Mouse (Mus musculus): ENCODE results near the gene Unc5a. TPM values are rescaled to one million over a fixed set of nuclear protein-coding genes. Genes with fewer than 3 reads are reported as not detected.

Unc5a gene
- polyA plus RNA-seq, 2 experiments: 2.2 to 3.3 TPM

GRCm38 (mm10) chr13:54945332-54945731 is 3.9 kb upstream of the Unc5a start:
- DNase-seq (ENCODE audit: low spot score) (peak; percentile 58), ATAC-seq (ENCODE audit: low FRiP score, low read depth) (no peak)
- Histone ChIP-seq H3K36me3 (ENCODE audit: control insufficient read depth, insufficient read depth, low read length) (no peaks in the 10 kb centered on the region), H3K4me2 (replicated peaks; ENCODE audit: low read depth, low read length, severe bottlenecking) (no peak overlapping the region), H3K9ac (ENCODE audit: low read depth, low read length, severe bottlenecking) (no peak overlapping the region), H3K4me1 (ENCODE audit: control insufficient read depth, insufficient read depth, low read length) (peaks cover 3% of the 10 kb centered on the region; the same call in 1 of the 2 replicates), H3K9me3 (ENCODE audit: control insufficient read depth, low read length) (no peaks in the 10 kb centered on the region), H3K27ac (replicated peaks; ENCODE audit: low read depth, low read length) (no peak overlapping the region), H3K4me3 (replicated peaks; ENCODE audit: low read length) (no peak overlapping the region), H3K27me3 (ENCODE audit: control insufficient read depth, insufficient read depth, low read length) (peaks cover 51% of the 10 kb centered on the region)
- 6% methylated on average over 4 of the region's 4 CpGs for WGBS
- TF ChIP-seq POLR2A (IDR thresholded peaks at IDR 0.05; ENCODE audit: borderline replicate concordance, extremely low read depth, insufficient read depth, insufficient read length): no peak

- Histone ChIP-seq H3K27me3 (ENCODE audit: control insufficient read depth, insufficient read depth, low read length) (peaks cover 62% of the 10 kb centered on the region), H3K4me3 (replicated peaks; ENCODE audit: low read length) (no peak overlapping the region), H3K36me3 (ENCODE audit: control insufficient read depth, insufficient read depth, low read length) (no peaks in the 10 kb centered on the region), H3K27ac (replicated peaks; ENCODE audit: low read depth, low read length) (no peak overlapping the region), H3K4me2 (replicated peaks; ENCODE audit: low read depth, low read length, severe bottlenecking) (no peak overlapping the region), H3K9ac (ENCODE audit: low read depth, low read length, severe bottlenecking) (no peak overlapping the region), H3K9me3 (ENCODE audit: control insufficient read depth, low read length) (no peaks in the 10 kb centered on the region), H3K4me1 (ENCODE audit: control insufficient read depth, insufficient read depth, low read length) (peaks cover 3% of the 10 kb centered on the region; the same call in 1 of the 2 replicates)
- ATAC-seq (ENCODE audit: low FRiP score, low read depth) (no peak), DNase-seq (ENCODE audit: low spot score) (no peak)
- WGBS: 75% methylated on average over 1 of the region's 1 CpGs
- no peak for TF ChIP-seq POLR2A (IDR thresholded peaks at IDR 0.05; ENCODE audit: borderline replicate concordance, extremely low read depth, insufficient read depth, insufficient read length)
Measured at GRCm38 (mm10) chr13:54946406-54946805, 2.8 kb upstream of the Unc5a start.

- peak overlapping the region; percentile 100 for H3K4me2 ChIP-seq (replicated peaks; ENCODE audit: low read depth, low read length, severe bottlenecking)
- peak; percentile 30 for DNase-seq (ENCODE audit: low spot score)
- ATAC-seq (ENCODE audit: low FRiP score, low read depth): peak; percentile 41; the same call in 1 of the 2 replicates
- H3K27ac ChIP-seq (replicated peaks; ENCODE audit: low read depth, low read length): no peak overlapping the region
- peaks cover 90% of the 10 kb centered on the region for H3K27me3 ChIP-seq (ENCODE audit: control insufficient read depth, insufficient read depth, low read length)
- H3K9me3 ChIP-seq (ENCODE audit: control insufficient read depth, low read length): no peaks in the 10 kb centered on the region
- H3K4me1 ChIP-seq (ENCODE audit: control insufficient read depth, insufficient read depth, low read length): peaks cover 3% of the 10 kb centered on the region; the same call in 1 of the 2 replicates
- peak overlapping the region; percentile 55 for H3K4me3 ChIP-seq (replicated peaks; ENCODE audit: low read length)
- WGBS: 1% methylated on average over 28 of the region's 44 CpGs
- no peak for TF ChIP-seq POLR2A (IDR thresholded peaks at IDR 0.05; ENCODE audit: borderline replicate concordance, extremely low read depth, insufficient read depth, insufficient read length)
- H3K9ac ChIP-seq (ENCODE audit: low read depth, low read length, severe bottlenecking): peak overlapping the region; percentile 48; the same call in 1 of the 2 replicates
- H3K36me3 ChIP-seq (ENCODE audit: control insufficient read depth, insufficient read depth, low read length): no peaks in the 10 kb centered on the region
Measured at GRCm38 (mm10) chr13:54949592-54949991, 381 bp downstream of the Unc5a start.

GRCm38 (mm10) chr13:54950131-54950530 is 920 bp downstream of the Unc5a start:
- Histone ChIP-seq H3K36me3 (ENCODE audit: control insufficient read depth, insufficient read depth, low read length) (no peaks in the 10 kb centered on the region), H3K27me3 (ENCODE audit: control insufficient read depth, insufficient read depth, low read length) (peaks cover 90% of the 10 kb centered on the region), H3K4me2 (replicated peaks; ENCODE audit: low read depth, low read length, severe bottlenecking) (peak overlapping the region; percentile 100), H3K9ac (ENCODE audit: low read depth, low read length, severe bottlenecking) (no peak overlapping the region), H3K27ac (replicated peaks; ENCODE audit: low read depth, low read length) (no peak overlapping the region), H3K9me3 (ENCODE audit: control insufficient read depth, low read length) (no peaks in the 10 kb centered on the region), H3K4me1 (ENCODE audit: control insufficient read depth, insufficient read depth, low read length) (peaks cover 3% of the 10 kb centered on the region; the same call in 1 of the 2 replicates), H3K4me3 (replicated peaks; ENCODE audit: low read length) (peak overlapping the region; percentile 55)
- no peak for TF ChIP-seq POLR2A (IDR thresholded peaks at IDR 0.05; ENCODE audit: borderline replicate concordance, extremely low read depth, insufficient read depth, insufficient read length)
- 4% methylated on average over 9 of the region's 9 CpGs for WGBS
- ATAC-seq (ENCODE audit: low FRiP score, low read depth) (no peak), DNase-seq (ENCODE audit: low spot score) (no peak)

DNA sequence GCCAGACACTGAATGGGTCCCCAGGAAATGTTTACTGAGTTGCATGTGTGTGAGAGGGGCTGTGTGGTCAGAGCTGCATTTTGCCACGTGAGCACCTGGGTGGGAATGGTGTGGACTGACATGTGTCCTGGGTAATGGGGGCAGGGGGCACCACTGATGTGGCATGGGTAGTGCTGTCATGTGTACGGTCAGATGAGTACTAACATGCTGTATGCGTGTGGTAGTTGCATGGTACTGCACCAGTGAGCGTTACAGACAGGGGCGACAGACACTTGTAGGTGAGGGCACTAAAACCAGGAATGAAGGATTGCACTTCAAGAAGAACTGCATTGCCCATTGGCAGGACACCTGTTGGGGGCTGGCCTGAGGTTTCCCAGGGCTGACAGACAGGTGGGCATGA is 2.0 kb downstream of the Unc5a start:
- H3K4me2 ChIP-seq (replicated peaks; ENCODE audit: low read depth, low read length, severe bottlenecking): no peak overlapping the region
- no peak for ATAC-seq (ENCODE audit: low FRiP score, low read depth)
- peaks cover 8% of the 10 kb centered on the region; the same call in 1 of the 2 replicates for H3K4me1 ChIP-seq (ENCODE audit: control insufficient read depth, insufficient read depth, low read length)
- 58% methylated on average over 5 of the region's 5 CpGs for WGBS
- no peak for TF ChIP-seq POLR2A (IDR thresholded peaks at IDR 0.05; ENCODE audit: borderline replicate concordance, extremely low read depth, insufficient read depth, insufficient read length)
- no peaks in the 10 kb centered on the region for H3K9me3 ChIP-seq (ENCODE audit: control insufficient read depth, low read length)
- DNase-seq (ENCODE audit: low spot score): no peak
- H3K27ac ChIP-seq (replicated peaks; ENCODE audit: low read depth, low read length): no peak overlapping the region
- peaks cover 94% of the 10 kb centered on the region for H3K27me3 ChIP-seq (ENCODE audit: control insufficient read depth, insufficient read depth, low read length)
- no peak overlapping the region for H3K4me3 ChIP-seq (replicated peaks; ENCODE audit: low read length)
- no peaks in the 10 kb centered on the region for H3K36me3 ChIP-seq (ENCODE audit: control insufficient read depth, insufficient read depth, low read length)
- no peak overlapping the region for H3K9ac ChIP-seq (ENCODE audit: low read depth, low read length, severe bottlenecking)

Data from limb, embryonic 14.5 days (tissue).